Mouse (Mus musculus): ENCODE results near the gene Gm20422.

Gm20422 gene

GRCm38 (mm10) chr8:69701810-69702209 is 72.9 kb downstream of the Gm20422 start:
- no peak for DNase-seq

Data from thymus, adult 18-20 months (tissue).